Mouse (Mus musculus) liver, embryonic 14.5 days (tissue): ENCODE measurements at regions not wholly inside any gene's neighbourhood (a gene's known extent, or its start where the extent isn't known, plus 50 kb on each side); places are given as distances from the start of the nearest gene placed in this dataset.

Experiments used
- ATAC-seq: fragments of 200-750 bp; cut with Nextera tagmentation; 2 replicates; pipeline ENCODE4 v1.8.0; 2017; ENCODE audit warnings: moderate number of reproducible peaks, mild to moderate bottlenecking, moderate library complexity; ENCODE audit not compliant: insufficient read depth
- DNase-seq, 3 experiments: peaks; one replicate each; pipeline ENCODE4 v3.0.0-alpha.2; 2012 to 2013; ENCODE audit warnings: low read depth in 3 of 3, low spot score in 3 of 3
- H3K27ac ChIP-seq: fragments of 300-500 bp; sonication (generic); 2 replicates; pipeline ENCODE4 v1.5.1; 2014; ENCODE audit warnings: moderate library complexity, mild to moderate bottlenecking, control low read depth, inconsistent platforms
- H3K27me3 ChIP-seq: fragments of 300-500 bp; sonication (generic); 2 replicates; pipeline ENCODE4 v1.6.1; 2014; ENCODE audit warnings: mild to moderate bottlenecking, low read length, moderate library complexity; ENCODE audit not compliant: control insufficient read depth, insufficient read depth
- H3K36me3 ChIP-seq: fragments of 300-500 bp; sonication (generic); replicated peaks from 2 replicates; pipeline ENCODE4 v1.6.1; 2014; ENCODE audit warnings: low read depth; ENCODE audit not compliant: control insufficient read depth, insufficient read depth
- H3K4me1 ChIP-seq, 2 experiments: fragments of 200-500 bp in 1 of 2; fragments of 300-500 bp in 1 of 2; sonication (generic) in 1 of 2; replicated peaks; 2 replicates each; pipeline ENCODE4 v1.6.1; 2012 to 2014; ENCODE audit warnings: antibody characterized with exemption in 1 of 2, inconsistent platforms in 1 of 2, low read length in 1 of 2; ENCODE audit not compliant: control insufficient read depth in 2 of 2, insufficient read depth in 2 of 2
- H3K4me2 ChIP-seq: fragments of 300-500 bp; sonication (generic); 2 replicates; pipeline ENCODE4 v1.6.1; 2014; ENCODE audit warnings: low read depth, mild to moderate bottlenecking, control low read depth, moderate library complexity
- H3K4me3 ChIP-seq, 2 experiments: fragments of 200-500 bp in 1 of 2; fragments of 300-500 bp in 1 of 2; sonication (generic) in 1 of 2; 2 replicates each; pipeline ENCODE4 v1.5.1; 2012 to 2014; ENCODE audit warnings: low read depth in 2 of 2, low read length in 2 of 2, mild to moderate bottlenecking in 2 of 2, control low read depth in 1 of 2, inconsistent platforms in 1 of 2, moderate library complexity in 1 of 2; ENCODE audit not compliant: insufficient read depth in 1 of 2
- H3K9ac ChIP-seq: fragments of 300-500 bp; sonication (generic); replicated peaks from 2 replicates; pipeline ENCODE4 v1.6.1; 2014; ENCODE audit warnings: mild to moderate bottlenecking, control low read depth, moderate library complexity
- H3K9me3 ChIP-seq: fragments of 300-500 bp; sonication (generic); 2 replicates; pipeline ENCODE4 v1.6.1; 2016; ENCODE audit warnings: low read length, mixed read lengths; ENCODE audit not compliant: control insufficient read depth
- CTCF ChIP-seq: IDR thresholded peaks from 2 replicates; pipeline ENCODE4 v1.5.1; 2016; ENCODE audit warnings: antibody characterized with exemption, low read depth, control low read depth
- EP300 ChIP-seq: IDR thresholded peaks from 2 replicates; pipeline ENCODE4 v1.6.1; 2016; ENCODE audit warnings: antibody characterized with exemption, low read depth
- WGBS: fragments of 180-500 bp; shearing (Covaris S2); extraction: QIAGEN DNeasy Blood & Tissue Kit; methylation state at CpG from one replicate; pipeline ENCODE4 v1.1.7; 2014; ENCODE audit not compliant: insufficient replicate concordance; 5-methylcytosine and 5-hydroxymethylcytosine counted together

DNA sequence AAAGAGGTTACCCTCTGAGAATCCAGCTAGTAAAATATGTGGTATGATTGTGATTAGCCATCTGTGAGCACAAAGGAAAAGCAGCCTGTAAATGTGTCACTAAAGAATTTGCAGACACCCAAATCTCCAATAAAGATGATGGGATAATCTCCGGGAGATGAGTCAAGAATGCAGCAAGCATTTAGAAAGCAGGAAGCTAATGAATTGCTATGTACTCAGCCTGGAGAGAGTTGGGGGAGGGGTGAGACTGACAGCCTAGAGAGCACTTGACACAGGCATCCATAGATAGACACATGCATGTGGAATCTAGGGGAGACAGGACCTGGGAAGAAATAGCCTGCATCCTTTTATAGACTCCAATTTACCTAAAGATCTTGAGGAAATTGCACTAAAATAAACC, 208.8 kb downstream of the Galc start:
- DNase-seq: no peak
- H3K9ac ChIP-seq: no peak overlapping the region
- no peak overlapping the region for H3K27ac ChIP-seq
- 43% methylated on average over 1 of the region's 1 CpGs for WGBS
- no peaks in the 10 kb centered on the region for H3K36me3 ChIP-seq
- no peaks in the 10 kb centered on the region for H3K4me1 ChIP-seq
- no peak overlapping the region for H3K4me3 ChIP-seq
- no peak for ATAC-seq
- H3K9me3 ChIP-seq: no peaks in the 10 kb centered on the region
- no peak overlapping the region for H3K4me2 ChIP-seq
- TF ChIP-seq EP300 (no peak), CTCF (no peak)
- H3K27me3 ChIP-seq: no peaks in the 10 kb centered on the region

- no peak overlapping the region for H3K4me3 ChIP-seq
- H3K4me1 ChIP-seq: no peaks in the 10 kb centered on the region
- no peak for TF ChIP-seq CTCF
- TF ChIP-seq EP300: no peak
- H3K9ac ChIP-seq: no peak overlapping the region
- no peaks in the 10 kb centered on the region for H3K9me3 ChIP-seq
- H3K36me3 ChIP-seq: no peaks in the 10 kb centered on the region
- H3K27ac ChIP-seq: no peak overlapping the region
- ATAC-seq: no peak
- WGBS: 47% methylated on average over 5 of the region's 5 CpGs
- no peak overlapping the region for H3K4me2 ChIP-seq
- no peak for DNase-seq
- no peaks in the 10 kb centered on the region for H3K27me3 ChIP-seq
Observed at GRCm38 (mm10) chr12:98050057-98050456, 209.2 kb downstream of the Galc start.

DNA sequence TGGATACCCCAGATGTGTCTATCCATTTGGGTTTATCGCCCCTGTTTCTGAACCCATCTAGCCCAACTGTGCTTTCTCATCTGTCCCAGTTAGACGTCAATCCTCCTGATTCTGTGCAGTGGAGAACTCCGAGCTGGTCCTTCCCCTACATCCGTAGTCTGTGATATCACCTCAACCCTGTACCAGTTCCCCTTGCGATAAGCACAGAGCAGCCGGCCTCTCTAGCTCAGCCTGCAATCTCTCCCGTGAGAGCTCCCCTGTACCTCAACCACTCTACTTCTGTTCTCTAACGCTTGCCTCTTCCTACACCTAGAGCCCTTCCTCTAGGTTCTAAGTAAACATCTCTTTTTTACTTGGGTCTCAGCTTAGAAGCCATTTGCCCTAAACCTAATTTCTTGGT, 211.5 kb downstream of the Galc start:
- Histone ChIP-seq H3K4me3 (no peak overlapping the region), H3K4me1 (no peaks in the 10 kb centered on the region), H3K36me3 (no peaks in the 10 kb centered on the region), H3K4me2 (no peak overlapping the region), H3K27ac (no peak overlapping the region), H3K9me3 (no peaks in the 10 kb centered on the region), H3K27me3 (no peaks in the 10 kb centered on the region), H3K9ac (no peak overlapping the region)
- DNase-seq (no peak), ATAC-seq (no peak)
- no peak for TF ChIP-seq CTCF
- no peak for TF ChIP-seq EP300
- WGBS: 60% methylated on average over 8 of the region's 8 CpGs

DNA sequence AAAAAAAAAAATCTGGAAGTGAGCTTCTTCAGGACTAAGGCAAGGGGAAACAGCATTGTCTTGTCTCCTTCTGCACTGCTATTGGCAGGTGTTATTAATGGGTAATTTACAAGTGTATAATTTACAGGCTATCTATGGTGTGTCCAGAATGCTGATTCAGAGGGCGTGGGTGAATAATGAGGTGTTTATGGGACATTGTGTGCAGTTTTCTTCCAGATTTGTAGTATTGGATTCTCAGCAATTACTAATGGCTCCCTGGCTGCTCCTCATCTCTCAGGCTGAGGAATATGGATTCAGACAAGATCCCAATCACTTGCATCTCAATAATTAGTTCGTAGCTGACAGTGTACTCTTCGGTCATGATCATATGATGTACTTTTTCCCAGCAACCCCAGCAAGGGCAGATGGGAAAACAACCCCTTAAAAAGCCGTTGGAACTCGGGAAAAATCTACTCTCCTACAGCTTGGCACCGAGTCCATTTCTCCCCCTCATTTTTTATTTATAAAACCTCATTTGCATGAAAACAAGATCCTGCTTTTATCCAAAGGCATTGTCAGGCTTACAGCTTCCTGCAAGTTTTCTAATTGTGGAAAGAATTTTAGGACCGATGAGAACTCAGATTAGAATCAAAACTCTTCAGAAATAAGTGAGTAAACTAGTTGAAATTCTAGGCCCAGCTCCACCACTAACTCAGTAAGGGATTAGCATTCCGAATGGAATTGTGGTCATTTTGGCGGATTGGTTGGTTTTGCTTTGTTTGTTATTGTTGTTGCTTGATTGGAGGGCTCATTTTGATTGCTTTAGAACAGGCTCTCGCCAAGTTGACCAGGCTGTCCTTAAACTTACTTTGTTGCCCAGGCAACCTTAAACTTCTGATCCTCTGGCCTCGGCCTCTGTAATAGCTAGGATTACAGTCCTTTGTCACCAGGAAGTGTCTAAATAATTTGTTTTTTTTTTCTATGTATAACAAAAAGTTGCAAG, 212.5 kb downstream of the Galc start:
- TF ChIP-seq CTCF: no peak
- TF ChIP-seq EP300: no peak
- Histone ChIP-seq H3K36me3 (no peaks in the 10 kb centered on the region), H3K27me3 (no peaks in the 10 kb centered on the region), H3K4me3 (no peak overlapping the region), H3K4me2 (no peak overlapping the region), H3K9me3 (no peaks in the 10 kb centered on the region), H3K9ac (no peak overlapping the region), H3K27ac (no peak overlapping the region), H3K4me1 (no peaks in the 10 kb centered on the region)
- DNase-seq (no peak), ATAC-seq (no peak)
- WGBS: 55% methylated on average over 11 of the region's 11 CpGs

GRCm38 (mm10) chr12:98045784-98046458, 213.3 kb downstream of the Galc start:
- no peak overlapping the region for H3K4me2 ChIP-seq
- no peaks in the 10 kb centered on the region for H3K4me1 ChIP-seq
- no peak overlapping the region for H3K9ac ChIP-seq
- ATAC-seq (no peak), DNase-seq (no peak)
- no peak overlapping the region for H3K4me3 ChIP-seq
- no peaks in the 10 kb centered on the region for H3K9me3 ChIP-seq
- TF ChIP-seq EP300 (no peak), CTCF (no peak)
- H3K27me3 ChIP-seq: no peaks in the 10 kb centered on the region
- H3K27ac ChIP-seq: no peak overlapping the region
- no peaks in the 10 kb centered on the region for H3K36me3 ChIP-seq
- 54% methylated on average over 5 of the region's 5 CpGs for whole genome bisulfite sequencing
